In genomic region chr3:90388192-90388591, GRCm38 (mm10) we compare ENCODE assay signal across 8 mouse cellular contexts. TPM values are rescaled to one million over a fixed set of nuclear protein-coding genes. Genes with fewer than 3 reads are reported as not detected.
DNase-seq lines count a peak whose midpoint lies in the region; ATAC-seq and TF ChIP-seq lines count a peak whose summit lies in the region.
"Had no signal": no experiment of that assay in that cellular context is flagged by ENCODE, and none has a peak within 500 bp of the region (broad histone marks: within the 10 kb centered on the region; RNA-seq: fewer than 3 reads in every experiment).

No protein-coding gene starts in this region.

- peak overlapping the region; percentile 99 for H3K4me2 ChIP-seq in forebrain, embryonic 13.5 days
- H3K4me2 ChIP-seq in intestine, embryonic 16.5 days (ENCODE audit: low read depth, low read length): peak overlapping the region; percentile 99
- H3K4me2 ChIP-seq in neural tube, embryonic 15.5 days: peak overlapping the region; percentile 72

- TF ChIP-seq POLR2A in lung, adult 2 months (IDR thresholded peaks at IDR 0.05; ENCODE audit: borderline replicate concordance, extremely low read depth, low read depth, low read length): no peak

- H3K36me3 ChIP-seq in forebrain, embryonic 13.5 days (ENCODE audit: poor library complexity, severe bottlenecking): peaks cover 37% of the 10 kb centered on the region
- peaks cover 18% of the 10 kb centered on the region for H3K36me3 ChIP-seq in intestine, embryonic 16.5 days (ENCODE audit: control insufficient read depth, insufficient read depth, low read length)
- peaks cover 35% of the 10 kb centered on the region for H3K36me3 ChIP-seq in neural tube, embryonic 15.5 days

- WGBS in lung, adult 2 months: 71% methylated on average over 4 of the region's 4 CpGs
- 80% methylated on average over 4 of the region's 4 CpGs for WGBS in forebrain, embryonic 13.5 days
- 77% methylated on average over 4 of the region's 4 CpGs for WGBS in intestine, embryonic 16.5 days
- WGBS in neural tube, embryonic 15.5 days: 67% methylated on average over 4 of the region's 4 CpGs

- DNase-seq in lung, adult 2 months: no peak
- no peak for DNase-seq in lung, adult 18-20 months
- DNase-seq in natural killer cell, adult 2 months (ENCODE audit: low spot score in 2 of 2): no peak
- DNase-seq in right cerebral cortex, adult 18-20 months: no peak

- H3K4me1 ChIP-seq in lung, adult 2 months (ENCODE audit: control insufficient read depth, insufficient read depth, low read length): peaks cover 10% of the 10 kb centered on the region
- H3K4me1 ChIP-seq in forebrain, embryonic 13.5 days: peaks cover 39% of the 10 kb centered on the region
- peaks cover 23% of the 10 kb centered on the region for H3K4me1 ChIP-seq in intestine, embryonic 16.5 days (ENCODE audit: control insufficient read depth, insufficient read depth, low read length)
- H3K4me1 ChIP-seq in neural tube, embryonic 15.5 days: peaks cover 45% of the 10 kb centered on the region

- H3K27me3 ChIP-seq in forebrain, embryonic 13.5 days: no peaks in the 10 kb centered on the region
- 0 out of 2 replicates have a peak, but pooled peaks cover 2% of the 10 kb centered on the region for H3K27me3 ChIP-seq in intestine, embryonic 16.5 days (replicated peaks; ENCODE audit: control insufficient read depth, insufficient read depth, low read length)
- H3K27me3 ChIP-seq in neural tube, embryonic 15.5 days (replicated peaks): no peaks in the 10 kb centered on the region
- H3K27me3 ChIP-seq: Patski had no signal

- ATAC-seq in forebrain, embryonic 13.5 days: no peak
- no peak for ATAC-seq in intestine, embryonic 16.5 days
- no peak for ATAC-seq in neural tube, embryonic 15.5 days (ENCODE audit: low FRiP score)
- ATAC-seq: Patski had no signal

- TF ChIP-seq CTCF in lung, adult 2 months (IDR thresholded peaks at IDR 0.05; ENCODE audit: insufficient read depth, low read length): no peak

- no peaks in the 10 kb centered on the region for H3K9me3 ChIP-seq in forebrain, embryonic 13.5 days (replicated peaks)
- no peaks in the 10 kb centered on the region for H3K9me3 ChIP-seq in intestine, embryonic 16.5 days (ENCODE audit: control insufficient read depth, low read length)
- no peaks in the 10 kb centered on the region for H3K9me3 ChIP-seq in neural tube, embryonic 15.5 days (replicated peaks)

- peak overlapping the region; percentile 87; the same call in 1 of the 2 replicates for H3K9ac ChIP-seq in forebrain, embryonic 13.5 days
- no peak overlapping the region for H3K9ac ChIP-seq in intestine, embryonic 16.5 days (ENCODE audit: low read depth, low read length)
- peak overlapping the region; percentile 91 for H3K9ac ChIP-seq in neural tube, embryonic 15.5 days (replicated peaks)

- peak overlapping the region; percentile 14 for H3K4me3 ChIP-seq in lung, adult 2 months (replicated peaks; ENCODE audit: extremely low read depth, low read depth, low read length)
- peak overlapping the region; percentile 69 for H3K4me3 ChIP-seq in forebrain, embryonic 13.5 days
- no peak overlapping the region; the same call in 1 of the 2 replicates for H3K4me3 ChIP-seq in intestine, embryonic 16.5 days (ENCODE audit: low read length)
- peak overlapping the region; percentile 66 for H3K4me3 ChIP-seq in neural tube, embryonic 15.5 days (replicated peaks)

- H3K27ac ChIP-seq in forebrain, embryonic 13.5 days: no peak overlapping the region
- H3K27ac ChIP-seq in intestine, embryonic 16.5 days (ENCODE audit: low read length): no peak overlapping the region
- H3K27ac ChIP-seq in neural tube, embryonic 15.5 days (replicated peaks): peak overlapping the region; percentile 93

RNA-seq across cellular contexts. Expression of gene Slc27a3, which starts 1.5 kb away (rescaled TPM):
- 26.3 and 27.5 TPM in 2 replicates for polyA plus RNA-seq in lung, adult 2 months (2012; rRNA removed)
- 11.2 and 12.4 TPM in 2 replicates for polyA plus RNA-seq in forebrain, embryonic 13.5 days (2015; fragmentation: Nextera tagmentation; extraction: Ambion mirVana)
- 8.4 and 8.6 TPM in 2 replicates for polyA plus RNA-seq in intestine, embryonic 16.5 days (2015; fragmentation: Nextera tagmentation; extraction: Ambion mirVana)
- 30.5 and 34.3 TPM in 2 replicates for polyA plus RNA-seq in neural tube, embryonic 15.5 days (2015; fragmentation: Nextera tagmentation; extraction: Ambion mirVana)

RNA-seq across cellular contexts. Expression of gene Ints3, which starts 45.2 kb away (rescaled TPM):
- polyA plus RNA-seq in lung, adult 2 months (2012; rRNA removed): 24.6 and 28.4 TPM in 2 replicates
- polyA plus RNA-seq in forebrain, embryonic 13.5 days (2015; fragmentation: Nextera tagmentation; extraction: Ambion mirVana): 27.8 and 29.3 TPM in 2 replicates
- 20.2 and 22.1 TPM in 2 replicates for polyA plus RNA-seq in intestine, embryonic 16.5 days (2015; fragmentation: Nextera tagmentation; extraction: Ambion mirVana)
- polyA plus RNA-seq in neural tube, embryonic 15.5 days (2015; fragmentation: Nextera tagmentation; extraction: Ambion mirVana): 29.8 and 31.5 TPM in 2 replicates
